Mouse (Mus musculus) erythroblast, embryonic 14.5 days (primary cell): ENCODE results near the gene Ror1. TPM values are rescaled to one million over a fixed set of nuclear protein-coding genes. Genes with fewer than 3 reads are reported as not detected.

ENCODE experiments used
- H3K27me3 ChIP-seq: 2 replicates; pipeline ENCODE4 v1.6.1; 2012; ENCODE audit warnings: inconsistent platforms; ENCODE audit not compliant: control insufficient read depth
- H3K36me3 ChIP-seq: 2 replicates; pipeline ENCODE4 v1.6.1; 2012; ENCODE audit warnings: mild to moderate bottlenecking, inconsistent platforms; ENCODE audit not compliant: control insufficient read depth
- H3K4me1 ChIP-seq: 2 replicates; pipeline ENCODE4 v1.6.1; 2012; ENCODE audit warnings: inconsistent platforms; ENCODE audit not compliant: control insufficient read depth
- H3K4me3 ChIP-seq: replicated peaks from 2 replicates; pipeline ENCODE3; 2012; ENCODE audit warnings: moderate library complexity, mild to moderate bottlenecking, inconsistent platforms
- H3K9me3 ChIP-seq: 2 replicates; pipeline ENCODE4 v1.6.1; 2012; ENCODE audit warnings: low read length, inconsistent platforms, mixed read lengths; ENCODE audit not compliant: control insufficient read depth
- GATA1 ChIP-seq: IDR thresholded peaks from 2 replicates; pipeline ENCODE4 v1.6.1; 2012; ENCODE audit warnings: low read length, inconsistent platforms, mixed read lengths
- TAL1 ChIP-seq: IDR thresholded peaks from 3 replicates; pipeline ENCODE4 v1.6.1; 2012; ENCODE audit warnings: low read length, inconsistent platforms, mixed read lengths
- polyA plus RNA-seq: library from polyadenylated mRNA; stranded (reverse); fragments of >175 nt; gene quantifications from 2 replicates; pipeline ENCODE4 v1.2.3, GENCODE M21; 2012

Gene Ror1
- polyA plus RNA-seq, 1 experiment = not detected

DNA sequence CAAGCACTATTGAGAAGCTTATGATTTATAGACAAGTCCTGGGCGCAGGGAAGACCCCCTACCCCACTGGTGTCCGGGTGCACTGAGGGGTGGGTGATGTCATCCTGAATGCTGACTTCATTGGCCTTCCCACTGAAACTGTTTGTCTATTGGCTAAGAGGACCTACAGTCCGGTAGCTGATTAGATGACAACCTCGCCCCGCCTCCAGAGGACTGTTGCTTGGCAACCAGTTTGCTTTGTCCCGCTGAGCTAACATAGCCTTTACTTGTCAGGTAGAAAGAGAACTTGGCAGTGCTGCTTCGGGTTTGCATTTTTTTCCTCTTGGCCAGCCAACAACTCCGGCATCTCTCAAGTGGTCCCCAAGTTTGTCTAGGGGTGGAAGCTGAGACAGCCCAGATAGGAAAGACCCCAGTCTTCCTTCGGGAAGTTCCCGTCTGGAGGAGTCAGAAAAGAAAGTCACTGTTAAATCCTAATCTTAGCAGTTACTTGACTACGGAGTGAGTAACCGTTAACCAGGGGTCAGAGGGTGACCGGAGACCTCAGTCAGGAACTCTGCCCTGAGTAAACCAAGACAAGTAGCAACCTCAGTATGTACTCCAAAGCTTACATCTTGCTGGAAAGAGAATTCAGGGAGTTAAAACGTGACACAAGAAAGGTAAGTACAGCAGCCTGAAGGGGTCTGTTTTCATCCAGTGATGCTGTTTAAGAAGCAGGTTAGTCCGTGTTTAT, 383.2 kb downstream of the Ror1 start, which contains the start of gene Ube2u:
Gene Ube2u, plus strand, starts transcription at position 258 of the 730 bp plus-strand sequence.
- Histone ChIP-seq H3K9me3 (no peaks in the 10 kb centered on the region), H3K27me3 (no peaks in the 10 kb centered on the region), H3K4me1 (no peaks in the 10 kb centered on the region), H3K36me3 (no peaks in the 10 kb centered on the region), H3K4me3 (no peak within 1 kb of the TSS)
- TF ChIP-seq TAL1 (no peak), GATA1 (no peak)

DNA sequence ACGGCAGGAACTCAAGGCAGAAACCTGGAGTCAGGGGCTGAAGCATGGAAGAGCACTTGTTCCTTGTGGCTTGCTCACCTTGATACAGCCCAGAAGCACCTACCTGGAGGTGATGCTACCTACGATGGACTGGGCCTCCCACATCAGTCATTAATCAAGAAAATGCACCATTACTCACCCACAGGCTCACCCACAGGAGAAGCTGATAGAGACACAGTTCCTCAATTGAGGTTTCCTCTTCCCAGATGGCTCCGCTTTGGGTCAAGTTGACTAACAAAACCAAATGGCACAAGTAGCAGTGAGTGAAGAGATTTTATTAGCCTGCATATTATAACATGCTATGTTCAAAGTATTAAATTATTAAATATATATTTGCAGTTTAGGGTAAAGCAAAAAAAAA, 392.9 kb downstream of the Ror1 start:
- H3K4me3 ChIP-seq = no peak overlapping the region
- no peaks in the 10 kb centered on the region for H3K9me3 ChIP-seq
- no peaks in the 10 kb centered on the region for H3K27me3 ChIP-seq
- no peak for TF ChIP-seq GATA1
- no peaks in the 10 kb centered on the region for H3K4me1 ChIP-seq
- no peaks in the 10 kb centered on the region for H3K36me3 ChIP-seq

Other genes with a start within 250 kb of the Ror1 start
- 0.02 and 0.05 TPM in 2 replicates for gene Pgm1, start 166.4 kb upstream of the Ror1 start, polyA plus RNA-seq
- gene Itgb3bp, start 166.0 kb upstream of the Ror1 start, polyA plus RNA-seq = 0.21 and 0.23 TPM in 2 replicates